Mouse (Mus musculus): ENCODE measurements around the gene Depdc1b. TPM values are rescaled to one million over a fixed set of nuclear protein-coding genes. Genes with fewer than 3 reads are reported as not detected.

Gene Depdc1b
- total and polyA plus RNA-seq, 3 experiments: 21.2 to 25.3 TPM; not detected in 1

GRCm38 (mm10) chr13:108297350-108298093, 18.6 kb upstream of the Depdc1b start:
- peak overlapping the region; percentile 84 for H3K27ac ChIP-seq (ENCODE audit: control insufficient read depth, low read depth, low read length)
- peak overlapping the region; percentile 55 for H3K9ac ChIP-seq (ENCODE audit: control insufficient read depth, low read depth, low read length, poor library complexity, severe bottlenecking)
- H3K4me1 ChIP-seq (ENCODE audit: control insufficient read depth in 1 of 2, insufficient read depth in 2 of 2, low read length in 2 of 2): peaks cover 3 to 16% of the 10 kb centered on the region in 2 experiments

GRCm38 (mm10) chr13:108298241-108298640, 17.9 kb upstream of the Depdc1b start:
- Histone ChIP-seq H3K79me2 (ENCODE audit: control insufficient read depth, insufficient read depth, low read length, poor library complexity) (no peaks in the 10 kb centered on the region), H3K27ac (ENCODE audit: control insufficient read depth, low read depth, low read length) (no peak overlapping the region), H3K9ac (ENCODE audit: control insufficient read depth, low read depth, low read length, poor library complexity, severe bottlenecking) (no peak overlapping the region), H3K4me1 (ENCODE audit: control insufficient read depth in 1 of 2, insufficient read depth in 2 of 2, low read length in 2 of 2) (peaks cover 3 to 16% of the 10 kb centered on the region in 2 experiments), H3K4me3 (ENCODE audit: control insufficient read depth in 1 of 2, insufficient read depth in 1 of 2, low read depth in 2 of 2, low read length in 2 of 2) (no peak overlapping the region; a peak in 1 of 4 replicates), H3K9me3 (replicated peaks; ENCODE audit: insufficient read depth, low read length) (no peaks in the 10 kb centered on the region), H3K36me3 (ENCODE audit: control insufficient read depth in 1 of 2, insufficient read depth in 2 of 2, low read length in 2 of 2) (peaks cover 0 to 8% of the 10 kb centered on the region in 2 experiments; a peak in 2 of 4 replicates), H3K27me3 (ENCODE audit: control insufficient read depth in 1 of 2, insufficient read depth in 2 of 2, low read length in 2 of 2) (no peaks in the 10 kb centered on the region)
- TF ChIP-seq ZMIZ1 (IDR thresholded peaks at IDR 0.05; ENCODE audit: low read depth, low read length): no peak
- no peak for DNase-seq (ENCODE audit: low read depth, low spot score)

More at GRCm38 (mm10) chr13:108297350-108298093, 18.6 kb upstream of the Depdc1b start:
- Histone ChIP-seq H3K79me2 (ENCODE audit: control insufficient read depth, insufficient read depth, low read length, poor library complexity) (no peaks in the 10 kb centered on the region), H3K9me3 (replicated peaks; ENCODE audit: insufficient read depth, low read length) (no peaks in the 10 kb centered on the region), H3K27me3 (ENCODE audit: control insufficient read depth in 1 of 2, insufficient read depth in 2 of 2, low read length in 2 of 2) (no peaks in the 10 kb centered on the region), H3K36me3 (ENCODE audit: control insufficient read depth in 1 of 2, insufficient read depth in 2 of 2, low read length in 2 of 2) (peaks cover 0 to 8% of the 10 kb centered on the region in 2 experiments; a peak in 2 of 4 replicates), H3K4me3 (ENCODE audit: control insufficient read depth in 1 of 2, insufficient read depth in 1 of 2, low read depth in 2 of 2, low read length in 2 of 2) (peak overlapping the region; percentile 60 to 85)
- peak; percentile 84 for DNase-seq (ENCODE audit: low read depth, low spot score)
- 0 out of 2 replicates have a peak, but pooled peaks have one; percentile 11 for TF ChIP-seq TCF12 (IDR thresholded peaks at IDR 0.05; ENCODE audit: low read depth, low read length)
- TF ChIP-seq MEF2A (IDR thresholded peaks at IDR 0.05; ENCODE audit: extremely low read depth, insufficient replicate concordance, low read depth, low read length, poor library complexity, severe bottlenecking): no peak
- no peak for TF ChIP-seq ELF1 (IDR thresholded peaks at IDR 0.05; ENCODE audit: low read depth, low read length)
- peak; percentile 53 for TF ChIP-seq NELFE (IDR thresholded peaks at IDR 0.05; ENCODE audit: low read depth, low read length)
- TF ChIP-seq USF1 (IDR thresholded peaks at IDR 0.05; ENCODE audit: low read depth, low read length): no peak
- peak in 1 of 2 experiments; percentile 66; a peak in 2 of 4 replicates for TF ChIP-seq POLR2A (IDR thresholded peaks at IDR 0.05; ENCODE audit: control insufficient read depth in 1 of 2, insufficient read depth in 1 of 2, low read depth in 1 of 2, low read length in 2 of 2, poor library complexity in 1 of 2)
- no peak for TF ChIP-seq ZKSCAN1 (IDR thresholded peaks at IDR 0.05; ENCODE audit: low read depth, low read length)
- peak; percentile 48; the same call in 1 of the 2 replicates for TF ChIP-seq SIN3A (IDR thresholded peaks at IDR 0.05; ENCODE audit: low read length)
- no peak for TF ChIP-seq JUND (IDR thresholded peaks at IDR 0.05; ENCODE audit: low read depth, low read length)
- peak; percentile 48; the same call in 1 of the 2 replicates for TF ChIP-seq MAZ (IDR thresholded peaks at IDR 0.05; ENCODE audit: low read depth, low read length)
- no peak for TF ChIP-seq BHLHE40 (IDR thresholded peaks at IDR 0.05; ENCODE audit: borderline replicate concordance, low read depth, low read length)
- TF ChIP-seq MXI1 (IDR thresholded peaks at IDR 0.05; ENCODE audit: low read depth, low read length): no peak
- peak; percentile 72; the same call in 1 of the 2 replicates for TF ChIP-seq TBP (IDR thresholded peaks at IDR 0.05; ENCODE audit: low read depth, low read length)
- no peak; a peak in 1 of 4 replicates for TF ChIP-seq EP300 (IDR thresholded peaks at IDR 0.05; ENCODE audit: low read depth in 1 of 2, low read length in 2 of 2)
- no peak for TF ChIP-seq UBTF (IDR thresholded peaks at IDR 0.05; ENCODE audit: borderline replicate concordance, insufficient read depth, low read depth, low read length)
- TF ChIP-seq HCFC1 (IDR thresholded peaks at IDR 0.05; ENCODE audit: low read depth, low read length): peak; percentile 11; the same call in 1 of the 2 replicates
- TF ChIP-seq MYC (IDR thresholded peaks at IDR 0.05; ENCODE audit: low read depth, low read length): no peak
- TF ChIP-seq USF2 (IDR thresholded peaks at IDR 0.05; ENCODE audit: borderline replicate concordance in 1 of 2, insufficient read depth in 1 of 2, low read depth in 1 of 2, low read length in 2 of 2): no peak
- TF ChIP-seq RCOR1 (IDR thresholded peaks at IDR 0.05; ENCODE audit: low read depth, low read length): no peak; the same call in 1 of the 2 replicates
- no peak for TF ChIP-seq NRF1 (IDR thresholded peaks at IDR 0.05; ENCODE audit: insufficient read depth, low read depth, low read length, poor library complexity, severe bottlenecking)
- no peak for TF ChIP-seq CHD2 (IDR thresholded peaks at IDR 0.05; ENCODE audit: low read length)
- no peak for TF ChIP-seq ZNF384 (IDR thresholded peaks at IDR 0.05; ENCODE audit: low read depth, low read length)
- TF ChIP-seq MYB (IDR thresholded peaks at IDR 0.05; ENCODE audit: low read depth, low read length): no peak

All from MEL (cell line).